Mouse (Mus musculus): ENCODE data around the gene Itgb6. TPM values are rescaled to one million over a fixed set of nuclear protein-coding genes. Genes with fewer than 3 reads are reported as not detected.

Itgb6 gene
- 0.06 and 0.07 TPM in 2 replicates for polyA plus RNA-seq (2015; fragmentation: Nextera tagmentation; extraction: Ambion mirVana)

GRCm38 (mm10) chr2:60722514-60722913 lies at the start of gene Itgb6:
Gene Itgb6 (minus strand): TSS chr2:60722643.
- Histone ChIP-seq H3K4me1 (ENCODE audit: insufficient read depth) (no peaks in the 10 kb centered on the region), H3K9me3 (ENCODE audit: low read length) (no peaks in the 10 kb centered on the region), H3K9ac (replicated peaks) (no peak within 1 kb of the TSS), H3K4me3 (ENCODE audit: low read depth, low read length) (no peak within 1 kb of the TSS), H3K27me3 (ENCODE audit: insufficient read depth, low read length) (no peaks in the 10 kb centered on the region), H3K4me2 (ENCODE audit: low read depth, low read length) (no peak within 1 kb of the TSS), H3K27ac (ENCODE audit: low read depth) (no peak within 1 kb of the TSS), H3K36me3 (replicated peaks; ENCODE audit: insufficient read depth, low read length) (no peaks in the 10 kb centered on the region)
- ATAC-seq (no peak), DNase-seq (no peak)
- TF ChIP-seq CTCF (IDR thresholded peaks at IDR 0.05; ENCODE audit: low read depth) (no peak), EP300 (IDR thresholded peaks at IDR 0.05; ENCODE audit: low read depth) (no peak)
- WGBS (ENCODE audit: insufficient replicate concordance): 89% methylated on average over 14 of the region's 14 CpGs

- H3K9me3 ChIP-seq (ENCODE audit: low read length): 0 out of 2 replicates have a peak, but pooled peaks cover 3% of the 10 kb centered on the region
- no peaks in the 10 kb centered on the region for H3K27me3 ChIP-seq (ENCODE audit: insufficient read depth, low read length)
- H3K27ac ChIP-seq (ENCODE audit: low read depth): no peak overlapping the region
- DNase-seq (no peak), ATAC-seq (no peak)
- no peak overlapping the region for H3K4me3 ChIP-seq (ENCODE audit: low read depth, low read length)
- TF ChIP-seq CTCF (IDR thresholded peaks at IDR 0.05; ENCODE audit: low read depth) (no peak), EP300 (IDR thresholded peaks at IDR 0.05; ENCODE audit: low read depth) (no peak)
- 83% methylated on average over 8 of the region's 8 CpGs for WGBS (ENCODE audit: insufficient replicate concordance)
- H3K36me3 ChIP-seq (replicated peaks; ENCODE audit: insufficient read depth, low read length): peaks cover 41% of the 10 kb centered on the region
- H3K4me1 ChIP-seq (ENCODE audit: insufficient read depth): no peaks in the 10 kb centered on the region
- H3K4me2 ChIP-seq (ENCODE audit: low read depth, low read length): no peak overlapping the region
- no peak overlapping the region for H3K9ac ChIP-seq (replicated peaks)
Observed at GRCm38 (mm10) chr2:60766420-60766819, 44.0 kb upstream of the Itgb6 start.

- H3K9me3 ChIP-seq (ENCODE audit: low read length): no peaks in the 10 kb centered on the region
- no peak for DNase-seq
- 86% methylated on average over 9 of the region's 9 CpGs for WGBS (ENCODE audit: insufficient replicate concordance)
- no peak overlapping the region for H3K4me3 ChIP-seq (ENCODE audit: low read depth, low read length)
- no peaks in the 10 kb centered on the region for H3K4me1 ChIP-seq (ENCODE audit: insufficient read depth)
- H3K27ac ChIP-seq (ENCODE audit: low read depth): no peak overlapping the region
- H3K4me2 ChIP-seq (ENCODE audit: low read depth, low read length): no peak overlapping the region
- TF ChIP-seq EP300 (IDR thresholded peaks at IDR 0.05; ENCODE audit: low read depth) (no peak), CTCF (IDR thresholded peaks at IDR 0.05; ENCODE audit: low read depth) (no peak)
- H3K36me3 ChIP-seq (replicated peaks; ENCODE audit: insufficient read depth, low read length): peaks cover 49% of the 10 kb centered on the region
- no peak for ATAC-seq
- no peak overlapping the region for H3K9ac ChIP-seq (replicated peaks)
- no peaks in the 10 kb centered on the region for H3K27me3 ChIP-seq (ENCODE audit: insufficient read depth, low read length)
Observed at GRCm38 (mm10) chr2:60756218-60756617, 33.8 kb upstream of the Itgb6 start.

GRCm38 (mm10) chr2:60755101-60755500 lies 32.7 kb upstream of the Itgb6 start:
- TF ChIP-seq CTCF (IDR thresholded peaks at IDR 0.05; ENCODE audit: low read depth): no peak
- TF ChIP-seq EP300 (IDR thresholded peaks at IDR 0.05; ENCODE audit: low read depth): no peak
- no peak for DNase-seq
- Histone ChIP-seq H3K4me3 (ENCODE audit: low read depth, low read length) (no peak overlapping the region), H3K9me3 (ENCODE audit: low read length) (no peaks in the 10 kb centered on the region), H3K4me1 (ENCODE audit: insufficient read depth) (no peaks in the 10 kb centered on the region), H3K9ac (replicated peaks) (no peak overlapping the region), H3K36me3 (replicated peaks; ENCODE audit: insufficient read depth, low read length) (peaks cover 45% of the 10 kb centered on the region), H3K27me3 (ENCODE audit: insufficient read depth, low read length) (no peaks in the 10 kb centered on the region), H3K27ac (ENCODE audit: low read depth) (no peak overlapping the region), H3K4me2 (ENCODE audit: low read depth, low read length) (no peak overlapping the region)
- WGBS (ENCODE audit: insufficient replicate concordance): 94% methylated on average over 7 of the region's 7 CpGs
- ATAC-seq: no peak

GRCm38 (mm10) chr2:60751274-60751673 lies 28.8 kb upstream of the Itgb6 start:
- H3K4me1 ChIP-seq (ENCODE audit: insufficient read depth): no peaks in the 10 kb centered on the region
- 87% methylated on average over 9 of the region's 9 CpGs for WGBS (ENCODE audit: insufficient replicate concordance)
- peaks cover 32% of the 10 kb centered on the region for H3K36me3 ChIP-seq (replicated peaks; ENCODE audit: insufficient read depth, low read length)
- no peak overlapping the region for H3K9ac ChIP-seq (replicated peaks)
- H3K4me2 ChIP-seq (ENCODE audit: low read depth, low read length): no peak overlapping the region
- no peaks in the 10 kb centered on the region for H3K9me3 ChIP-seq (ENCODE audit: low read length)
- ATAC-seq: no peak
- H3K27me3 ChIP-seq (ENCODE audit: insufficient read depth, low read length): no peaks in the 10 kb centered on the region
- no peak for TF ChIP-seq CTCF (IDR thresholded peaks at IDR 0.05; ENCODE audit: low read depth)
- TF ChIP-seq EP300 (IDR thresholded peaks at IDR 0.05; ENCODE audit: low read depth): no peak
- no peak overlapping the region for H3K4me3 ChIP-seq (ENCODE audit: low read depth, low read length)
- no peak overlapping the region for H3K27ac ChIP-seq (ENCODE audit: low read depth)
- no peak for DNase-seq

GRCm38 (mm10) chr2:60750591-60750990 lies 28.1 kb upstream of the Itgb6 start:
- no peaks in the 10 kb centered on the region for H3K4me1 ChIP-seq (ENCODE audit: insufficient read depth)
- no peak for ATAC-seq
- peaks cover 26% of the 10 kb centered on the region for H3K36me3 ChIP-seq (replicated peaks; ENCODE audit: insufficient read depth, low read length)
- H3K4me2 ChIP-seq (ENCODE audit: low read depth, low read length): no peak overlapping the region
- no peak overlapping the region for H3K27ac ChIP-seq (ENCODE audit: low read depth)
- no peaks in the 10 kb centered on the region for H3K9me3 ChIP-seq (ENCODE audit: low read length)
- DNase-seq: no peak
- no peak for TF ChIP-seq EP300 (IDR thresholded peaks at IDR 0.05; ENCODE audit: low read depth)
- TF ChIP-seq CTCF (IDR thresholded peaks at IDR 0.05; ENCODE audit: low read depth): no peak
- WGBS (ENCODE audit: insufficient replicate concordance): 82% methylated on average over 3 of the region's 3 CpGs
- H3K4me3 ChIP-seq (ENCODE audit: low read depth, low read length): no peak overlapping the region
- H3K9ac ChIP-seq (replicated peaks): no peak overlapping the region
- H3K27me3 ChIP-seq (ENCODE audit: insufficient read depth, low read length): no peaks in the 10 kb centered on the region

GRCm38 (mm10) chr2:60748585-60748984 lies 26.1 kb upstream of the Itgb6 start:
- DNase-seq (no peak), ATAC-seq (no peak)
- H3K9ac ChIP-seq (replicated peaks): no peak overlapping the region
- no peak overlapping the region for H3K4me2 ChIP-seq (ENCODE audit: low read depth, low read length)
- no peaks in the 10 kb centered on the region for H3K27me3 ChIP-seq (ENCODE audit: insufficient read depth, low read length)
- H3K4me3 ChIP-seq (ENCODE audit: low read depth, low read length): no peak overlapping the region
- TF ChIP-seq CTCF (IDR thresholded peaks at IDR 0.05; ENCODE audit: low read depth) (peak; percentile 48), EP300 (IDR thresholded peaks at IDR 0.05; ENCODE audit: low read depth) (no peak)
- H3K27ac ChIP-seq (ENCODE audit: low read depth): no peak overlapping the region
- H3K4me1 ChIP-seq (ENCODE audit: insufficient read depth): no peaks in the 10 kb centered on the region
- WGBS (ENCODE audit: insufficient replicate concordance): 79% methylated on average over 1 of the region's 1 CpGs
- H3K36me3 ChIP-seq (replicated peaks; ENCODE audit: insufficient read depth, low read length): peaks cover 15% of the 10 kb centered on the region; the same call in 1 of the 2 replicates
- H3K9me3 ChIP-seq (ENCODE audit: low read length): no peaks in the 10 kb centered on the region

All from liver, postnatal 0 days (tissue).